Mouse (Mus musculus): ENCODE measurements around the gene Snx30.

Snx30 gene

GRCm38 (mm10) chr4:59870859-59871591 lies 65.4 kb downstream of the Snx30 start:
- DNase-seq (ENCODE audit: low spot score in 2 of 2), result peak; percentile 59 to 82

- no peak for DNase-seq (ENCODE audit: low spot score in 2 of 2)
Measured at GRCm38 (mm10) chr4:59873240-59873639, 67.6 kb downstream of the Snx30 start.

GRCm38 (mm10) chr4:59873830-59874229 lies 68.2 kb downstream of the Snx30 start:
- DNase-seq (ENCODE audit: low spot score in 2 of 2), result no peak

GRCm38 (mm10) chr4:59876570-59876969 lies 70.9 kb downstream of the Snx30 start:
- no peak for DNase-seq (ENCODE audit: low spot score in 2 of 2)

GRCm38 (mm10) chr4:59877025-59877424 lies 71.4 kb downstream of the Snx30 start:
- DNase-seq (ENCODE audit: low spot score in 2 of 2), result no peak

- peak; percentile 54 to 59 for DNase-seq (ENCODE audit: low spot score in 2 of 2)
Measured at GRCm38 (mm10) chr4:59878595-59878994, 73.0 kb downstream of the Snx30 start.

GRCm38 (mm10) chr4:59879444-59879843 lies 73.8 kb downstream of the Snx30 start:
- no peak for DNase-seq (ENCODE audit: low spot score in 2 of 2)

- no peak for DNase-seq (ENCODE audit: low spot score in 2 of 2)
Measured at GRCm38 (mm10) chr4:59880725-59881124, 75.1 kb downstream of the Snx30 start.

- no peak for DNase-seq (ENCODE audit: low spot score in 2 of 2)
Measured at GRCm38 (mm10) chr4:59881210-59881609, 75.6 kb downstream of the Snx30 start.

GRCm38 (mm10) chr4:59884136-59884696 lies 78.6 kb downstream of the Snx30 start:
- DNase-seq (ENCODE audit: low spot score in 2 of 2), result no peak

- DNase-seq (ENCODE audit: low spot score in 2 of 2), result no peak
Measured at GRCm38 (mm10) chr4:59886281-59886680, 80.6 kb downstream of the Snx30 start.

GRCm38 (mm10) chr4:59887011-59887410 lies 81.4 kb downstream of the Snx30 start:
- DNase-seq (ENCODE audit: low spot score in 2 of 2), result no peak

GRCm38 (mm10) chr4:59888014-59888413 lies 82.4 kb downstream of the Snx30 start:
- no peak for DNase-seq (ENCODE audit: low spot score in 2 of 2)

GRCm38 (mm10) chr4:59890086-59890600 lies 84.5 kb downstream of the Snx30 start:
- DNase-seq (ENCODE audit: low spot score in 2 of 2), result no peak

GRCm38 (mm10) chr4:59891723-59892416 lies 86.2 kb downstream of the Snx30 start:
- DNase-seq (ENCODE audit: low spot score in 2 of 2), result no peak

GRCm38 (mm10) chr4:59892731-59893130 lies 87.1 kb downstream of the Snx30 start:
- DNase-seq (ENCODE audit: low spot score in 2 of 2), result no peak

- DNase-seq (ENCODE audit: low spot score in 2 of 2), result no peak
Measured at GRCm38 (mm10) chr4:59894415-59894814, 88.8 kb downstream of the Snx30 start.

- no peak for DNase-seq (ENCODE audit: low spot score in 2 of 2)
Measured at GRCm38 (mm10) chr4:59894977-59895575, 89.4 kb downstream of the Snx30 start.

- DNase-seq (ENCODE audit: low spot score in 2 of 2), result no peak
Measured at GRCm38 (mm10) chr4:59896000-59896399, 90.4 kb downstream of the Snx30 start.

- no peak for DNase-seq (ENCODE audit: low spot score in 2 of 2)
Measured at GRCm38 (mm10) chr4:59897814-59898520, 92.3 kb downstream of the Snx30 start.

GRCm38 (mm10) chr4:59898521-59898919 lies 92.9 kb downstream of the Snx30 start:
- no peak for DNase-seq (ENCODE audit: low spot score in 2 of 2)

- no peak for DNase-seq (ENCODE audit: low spot score in 2 of 2)
Measured at GRCm38 (mm10) chr4:59901810-59902209, 96.2 kb downstream of the Snx30 start.

Data from thymus, postnatal 10 days (tissue).